Mouse (Mus musculus) gastrocnemius, postnatal 36 days (tissue): ENCODE measurements at regions not wholly inside any gene's neighbourhood (a gene's known extent, or its start where the extent isn't known, plus 50 kb on each side); places are given as distances from the start of the nearest gene placed in this dataset.

Experiments used
- DNase-seq, 2 experiments: peaks; one replicate each; pipeline ENCODE4 v3.0.0; 2022
- intact Hi-C: fragments of 180-260 bp; cut with DNase I; formaldehyde crosslinking; loops from one replicate; pipeline ENCODE4 v1.15.1; 2025

DNA sequence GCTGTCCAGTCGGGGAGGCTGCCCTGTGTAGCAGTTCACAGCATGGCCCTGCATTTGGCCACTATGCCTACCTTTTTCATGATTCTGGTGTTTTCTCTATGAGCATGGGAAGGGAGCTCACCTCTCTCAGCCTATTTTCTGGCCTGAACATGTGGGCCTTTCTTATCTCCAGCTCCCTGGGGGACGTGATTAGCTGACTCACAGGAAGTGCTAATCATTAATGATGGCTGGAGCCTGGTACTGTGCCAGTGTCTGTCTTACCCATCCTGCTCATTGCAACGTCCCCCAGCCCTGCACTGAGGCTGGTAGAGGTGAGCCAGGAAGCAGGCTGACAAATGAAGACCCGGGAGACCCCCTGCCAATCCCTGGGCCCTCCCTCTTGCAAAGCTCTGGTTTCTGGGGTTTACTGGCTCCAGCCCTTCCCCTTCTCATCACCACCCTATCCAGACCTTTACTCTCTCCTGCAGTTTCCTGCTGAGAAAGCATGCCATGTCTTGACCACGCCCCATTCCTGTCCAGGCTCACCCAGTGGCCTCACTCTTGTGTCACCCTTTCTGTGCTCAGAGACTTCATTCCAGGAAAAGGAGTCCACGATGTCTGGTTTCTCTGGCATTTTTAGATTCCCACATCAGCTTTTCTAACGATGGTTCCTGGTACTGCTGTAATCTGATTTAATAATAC is 219.8 kb downstream of the Tex36 start:
- intact Hi-C loops = no loop called here
- DNase-seq = no peak

DNA sequence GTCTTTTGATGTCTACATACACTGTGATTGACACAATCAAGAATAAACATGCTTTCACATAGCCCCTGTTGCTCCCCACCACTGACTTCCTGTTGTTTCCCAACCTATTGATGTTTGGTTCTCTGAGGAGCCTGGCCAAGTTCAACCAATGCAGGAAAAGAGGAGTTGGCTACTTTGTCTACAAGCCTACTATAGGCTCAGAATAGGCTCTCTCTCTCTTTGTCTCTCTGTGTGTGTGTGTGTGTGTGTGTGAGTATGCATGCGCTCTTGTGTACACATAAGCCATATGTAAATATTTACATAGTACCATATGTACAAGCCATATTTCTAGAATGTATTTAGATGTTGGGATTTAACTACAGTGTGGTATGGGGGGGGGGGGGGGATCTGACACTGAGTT is 222.6 kb downstream of the Tex36 start:
- intact Hi-C loops = no loop called here
- DNase-seq = no peak

DNA sequence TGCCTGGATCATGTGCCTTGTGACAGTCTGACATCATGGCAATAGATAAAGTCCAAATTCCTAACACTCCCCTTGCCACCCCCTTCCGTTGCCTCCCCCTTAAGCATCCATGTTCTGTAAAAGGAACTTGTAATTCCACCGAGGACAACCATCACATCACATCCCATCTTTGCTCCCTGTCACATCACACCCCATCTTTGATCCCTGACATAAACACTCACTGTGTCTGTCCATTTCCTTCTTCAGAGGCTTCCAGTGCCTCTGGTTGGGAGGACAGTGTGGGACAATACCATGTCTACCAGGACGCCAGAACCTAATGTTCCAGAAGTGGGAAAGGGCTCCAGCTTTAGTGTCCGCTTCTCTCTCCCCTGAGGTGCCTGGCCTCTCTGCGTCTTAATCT is 223.6 kb downstream of the Tex36 start:
- intact Hi-C loops = no loop called here
- DNase-seq = no peak

GRCm38 (mm10) chr7:133376833-133377484 is 225.0 kb downstream of the Tex36 start:
- intact Hi-C loops = no loop called here
- no peak for DNase-seq

- intact Hi-C loops = no loop called here
Observed at GRCm38 (mm10) chr7:133372695-133373094, 229.3 kb downstream of the Tex36 start.

GRCm38 (mm10) chr7:133370542-133370941 is 231.4 kb downstream of the Tex36 start:
- intact Hi-C loops = no loop called here

More at GRCm38 (mm10) chr7:133372695-133373094, 229.3 kb downstream of the Tex36 start:
- no peak for DNase-seq

DNA sequence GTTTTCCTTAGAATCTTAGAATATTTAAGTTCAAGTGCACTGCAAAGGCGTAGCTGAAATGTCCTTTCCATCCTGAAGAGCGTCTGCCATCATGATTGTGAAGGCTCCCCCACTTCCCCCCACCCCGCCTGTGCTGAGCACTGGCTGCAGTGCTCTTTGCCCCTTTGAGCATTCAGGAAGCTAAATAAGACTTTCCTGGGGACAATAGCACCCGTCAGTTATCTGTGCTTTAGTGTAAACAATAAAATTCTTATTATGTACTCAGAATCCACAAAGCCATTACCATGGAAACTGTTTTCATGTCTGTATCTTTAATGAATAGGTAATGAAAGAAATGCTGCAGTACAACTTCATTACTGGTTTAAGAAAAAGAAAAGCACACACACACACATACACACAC is 237.4 kb downstream of the Tex36 start:
- no peak for DNase-seq
- intact Hi-C loops = no loop called here

More at GRCm38 (mm10) chr7:133370542-133370941, 231.4 kb downstream of the Tex36 start:
- no peak for DNase-seq

- intact Hi-C loops = no loop called here
- no peak for DNase-seq
Observed at GRCm38 (mm10) chr7:133328717-133329116, 204.6 kb upstream of the Ctbp2 start.

- intact Hi-C loops = no loop called here
- no peak for DNase-seq
Observed at GRCm38 (mm10) chr7:133325548-133326190, 201.5 kb upstream of the Ctbp2 start.

GRCm38 (mm10) chr7:133323955-133324354 is 199.8 kb upstream of the Ctbp2 start:
- intact Hi-C loops = no loop called here
- no peak for DNase-seq

- no peak for DNase-seq
- intact Hi-C loops = no loop called here
Observed at GRCm38 (mm10) chr7:133317511-133317910, 193.4 kb upstream of the Ctbp2 start.

DNA sequence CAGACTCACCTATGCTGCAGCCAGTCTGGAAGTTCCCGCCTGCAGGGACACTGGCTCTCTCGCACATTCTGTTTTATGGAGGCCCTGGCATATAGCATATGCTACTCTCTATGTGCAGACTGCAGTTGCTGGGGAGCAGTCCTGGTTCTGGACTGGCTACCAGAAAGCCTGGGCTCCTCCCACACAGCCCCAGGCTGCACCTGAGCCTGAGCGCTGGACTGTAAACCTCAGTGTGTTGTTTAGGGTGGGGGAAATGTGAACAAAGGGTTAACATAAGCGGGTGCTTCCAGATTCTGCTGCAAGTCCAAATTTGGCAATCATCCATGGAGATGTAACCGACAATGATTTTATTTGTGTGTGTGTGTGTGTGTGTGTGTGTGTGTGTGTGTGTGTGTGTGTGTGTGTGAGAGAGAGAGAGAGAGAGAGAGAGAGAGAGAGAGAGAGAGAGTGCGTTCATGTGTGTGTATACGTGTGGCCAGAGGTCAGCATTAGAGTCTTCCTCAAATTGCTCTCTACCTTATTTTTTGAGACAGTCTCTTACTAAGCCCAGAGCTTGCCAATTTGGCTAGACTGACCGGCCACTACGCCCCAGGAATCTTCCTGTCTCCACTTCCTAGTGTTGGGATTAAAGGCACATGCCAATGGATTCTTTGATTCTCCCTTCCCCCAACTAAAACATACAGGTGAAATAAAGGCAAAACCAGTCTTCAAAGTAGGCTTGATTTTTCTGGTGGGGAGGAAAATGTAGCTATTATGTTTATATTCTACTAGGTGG is 192.7 kb upstream of the Ctbp2 start:
- intact Hi-C loops = no loop called here
- DNase-seq = no peak

DNA sequence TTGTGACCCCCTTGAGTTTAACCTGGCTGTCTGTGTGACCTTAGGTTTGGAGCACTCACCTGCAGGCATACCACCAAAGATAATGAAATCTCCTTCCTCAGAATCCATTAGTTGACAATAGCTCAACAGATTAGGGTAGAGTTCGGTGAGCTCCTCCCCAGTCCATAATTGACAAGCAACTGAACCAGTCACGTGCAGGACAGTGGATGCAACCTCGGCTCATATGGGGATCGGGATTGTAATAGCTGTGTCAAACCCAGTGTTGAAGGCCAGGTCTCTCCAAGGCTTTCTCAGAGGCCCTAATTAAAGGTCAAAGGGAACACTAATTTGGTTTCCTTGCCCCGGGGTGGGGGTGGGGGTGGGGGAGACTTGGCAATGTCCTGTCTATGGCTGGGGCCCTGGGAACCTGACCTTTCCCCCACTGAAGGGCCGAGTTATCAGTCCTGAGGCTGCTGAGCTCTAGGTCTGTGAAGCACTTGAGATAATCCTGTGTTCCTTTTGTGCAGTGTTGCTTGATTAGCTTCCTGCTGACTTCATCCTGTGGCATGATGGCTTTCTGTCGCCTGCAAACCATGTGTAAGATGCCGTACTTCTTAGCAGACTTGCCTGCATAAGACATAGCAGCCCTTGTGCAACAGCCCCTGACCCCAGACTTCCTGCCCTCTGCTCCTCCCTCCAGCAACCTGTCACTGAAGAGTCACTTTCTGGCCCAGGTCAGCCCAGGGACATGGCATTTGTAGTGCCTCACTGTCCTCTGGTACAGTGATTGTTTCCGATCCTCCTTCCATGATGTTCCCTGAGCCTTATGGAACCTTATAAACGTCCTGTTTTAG is 191.3 kb upstream of the Ctbp2 start:
- no peak for DNase-seq
- intact Hi-C loops = no loop called here

DNA sequence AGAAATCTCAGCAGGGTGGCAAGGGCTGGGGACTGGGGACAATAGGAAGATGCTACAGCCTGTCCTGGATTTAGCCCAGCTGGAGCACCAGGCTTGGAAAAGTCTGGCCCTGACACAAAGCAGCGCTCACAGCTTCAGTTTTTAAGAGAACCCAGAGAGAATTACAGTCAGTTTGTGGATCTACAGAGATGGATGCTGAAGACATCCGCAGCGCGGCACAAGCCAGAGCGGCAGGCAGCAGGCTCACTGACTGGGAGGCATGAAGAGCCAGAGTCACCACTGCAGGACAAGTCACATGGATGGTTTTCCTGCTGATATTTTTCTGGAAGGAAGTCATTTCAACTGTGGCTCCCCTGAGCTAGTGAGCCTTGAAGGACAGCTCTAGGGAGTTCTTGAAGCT is 189.0 kb upstream of the Ctbp2 start:
- intact Hi-C loops = no loop called here
- no peak for DNase-seq

- DNase-seq = no peak
- intact Hi-C loops = no loop called here
Observed at GRCm38 (mm10) chr7:133311116-133311801, 187.1 kb upstream of the Ctbp2 start.

DNA sequence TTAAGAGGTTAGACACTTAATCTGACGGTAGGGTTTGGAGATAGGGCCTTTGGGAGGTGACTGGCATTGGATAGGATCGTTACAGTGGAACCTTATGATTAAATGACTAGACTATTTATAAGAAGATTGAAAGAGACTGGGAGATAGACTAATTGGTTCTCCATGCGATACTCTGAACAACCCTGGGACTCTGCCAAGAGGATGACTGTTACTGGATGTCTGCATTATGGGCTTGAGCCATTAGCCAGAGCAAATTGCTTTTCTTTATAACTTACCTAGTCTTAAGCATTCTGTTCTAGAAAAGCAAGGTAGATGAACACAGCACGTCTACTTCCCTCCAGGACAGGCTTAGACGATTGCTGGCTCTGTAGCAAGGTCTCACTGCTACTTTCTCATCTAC is 180.3 kb upstream of the Ctbp2 start:
- DNase-seq = no peak
- intact Hi-C loops = no loop called here

GRCm38 (mm10) chr7:133290471-133290870 is 166.3 kb upstream of the Ctbp2 start:
- DNase-seq = no peak
- intact Hi-C loops = no loop called here

GRCm38 (mm10) chr7:133288236-133288635 is 164.1 kb upstream of the Ctbp2 start:
- no peak for DNase-seq
- intact Hi-C loops = no loop called here

- intact Hi-C loops = no loop called here
- no peak for DNase-seq
Observed at GRCm38 (mm10) chr7:133286836-133287235, 162.7 kb upstream of the Ctbp2 start.

- DNase-seq = no peak
- intact Hi-C loops = no loop called here
Observed at GRCm38 (mm10) chr7:133286216-133286615, 162.1 kb upstream of the Ctbp2 start.
